In the genomic region with DNA sequence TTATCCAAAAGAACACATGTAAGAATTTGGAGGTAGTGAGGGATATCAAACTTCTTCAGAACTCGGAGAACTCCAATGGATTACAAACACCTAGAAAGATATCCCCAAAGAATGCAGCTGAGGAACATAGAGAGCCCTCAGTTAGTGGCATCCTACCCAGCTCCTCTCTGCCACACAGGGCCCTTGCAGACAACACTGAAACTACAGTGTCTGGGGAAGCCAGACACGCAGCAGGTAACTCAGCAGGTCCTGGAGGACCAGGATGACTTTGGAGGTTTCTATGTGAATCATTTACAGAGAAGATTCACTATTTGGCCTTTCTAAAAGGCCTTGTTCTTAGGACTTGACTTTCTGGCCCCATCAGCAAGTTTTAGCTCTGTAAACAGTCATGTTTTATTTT, we compare ENCODE assay signal across 20 mouse cellular contexts.
A peak's percentile ranks its signal among the peaks of the same experiment; 100 is the strongest.
DNase-seq lines count a peak whose midpoint lies in the region; ATAC-seq and TF ChIP-seq lines count a peak whose summit lies in the region.
"Had no signal": no experiment of that assay in that cellular context is flagged by ENCODE, and none has a peak within 500 bp of the region (broad histone marks: within the 10 kb centered on the region; RNA-seq: fewer than 3 reads in every experiment).

No protein-coding gene starts in this region.

- no peak overlapping the region for H3K27ac ChIP-seq in kidney, embryonic 16.5 days (ENCODE audit: low read length)
- H3K27ac ChIP-seq in MEL (ENCODE audit: control insufficient read depth, low read depth, low read length), result peak overlapping the region; percentile 52
- H3K27ac ChIP-seq: embryonic facial prominence, embryonic 10.5 days; forebrain, embryonic 13.5 days; gastrocnemius, adult 2 months; heart, embryonic 13.5 days; hindbrain, embryonic 15.5 days had no signal

- H3K4me2 ChIP-seq in kidney, embryonic 16.5 days (replicated peaks; ENCODE audit: low read depth, low read length), result no peak overlapping the region
- H3K4me2 ChIP-seq: forebrain, embryonic 13.5 days; heart, embryonic 13.5 days; hindbrain, embryonic 15.5 days had no signal

- peak; percentile 32 for DNase-seq in kidney, adult 18-20 months
- no peak for DNase-seq in MEL (ENCODE audit: low read depth, low spot score)
- DNase-seq in kidney, postnatal 14 days, result peak; percentile 24
- DNase-seq in lung, postnatal 36 days, result no peak
- no peak for DNase-seq in spleen, postnatal 14 days (ENCODE audit: low spot score in 2 of 2)
- DNase-seq: adrenal gland, adult 8-10 months; adrenal gland, postnatal 36 days; cerebellum, adult 9-10 months; cerebellum, postnatal 25 days; forebrain, postnatal 0 days; gastrocnemius, adult 2 months; gastrocnemius, postnatal 36 days; heart, postnatal 36 days had no signal

- no peak for TF ChIP-seq EP300 in MEL (IDR thresholded peaks at IDR 0.05; ENCODE audit: low read depth in 1 of 2, low read length in 2 of 2)

- no peaks in the 10 kb centered on the region for H3K79me2 ChIP-seq in MEL (ENCODE audit: control insufficient read depth, insufficient read depth, low read length, poor library complexity)

- TF ChIP-seq POLR2A in MEL (IDR thresholded peaks at IDR 0.05; ENCODE audit: control insufficient read depth in 1 of 2, insufficient read depth in 1 of 2, low read depth in 1 of 2, low read length in 2 of 2, poor library complexity in 1 of 2), result no peak

- ATAC-seq in kidney, embryonic 16.5 days (ENCODE audit: low FRiP score, low TSS enrichment), result no peak
- ATAC-seq in common myeloid progenitor, adult 5-6 weeks (replicated peaks; ENCODE audit: low read depth, poor library complexity, severe bottlenecking), result peak; percentile 35
- ATAC-seq in megakaryocyte progenitor cell, adult 5-6 weeks (replicated peaks; ENCODE audit: poor library complexity), result no peak
- ATAC-seq: forebrain, embryonic 13.5 days; forebrain, postnatal 0 days had no signal

- 0 out of 2 replicates have a peak, but pooled peaks cover 5% of the 10 kb centered on the region for H3K4me1 ChIP-seq in kidney, embryonic 16.5 days (ENCODE audit: insufficient read depth, low read length)
- H3K4me1 ChIP-seq in MEL (ENCODE audit: control insufficient read depth in 1 of 2, insufficient read depth in 2 of 2, low read length in 2 of 2), result peaks cover 3 to 6% of the 10 kb centered on the region in 2 experiments
- H3K4me1 ChIP-seq: embryonic facial prominence, embryonic 10.5 days; forebrain, embryonic 13.5 days had no signal

- H3K27me3 ChIP-seq in kidney, embryonic 16.5 days (ENCODE audit: insufficient read depth, low read length), result no peaks in the 10 kb centered on the region
- no peaks in the 10 kb centered on the region for H3K27me3 ChIP-seq in MEL (ENCODE audit: control insufficient read depth in 1 of 2, insufficient read depth in 2 of 2, low read length in 2 of 2)
- H3K27me3 ChIP-seq: forebrain, embryonic 13.5 days; heart, embryonic 13.5 days; hindbrain, embryonic 15.5 days had no signal

- H3K4me3 ChIP-seq in kidney, embryonic 16.5 days (ENCODE audit: low read length), result no peak overlapping the region
- peak overlapping the region; percentile 9 to 41; a peak in 3 of 4 replicates for H3K4me3 ChIP-seq in MEL (ENCODE audit: control insufficient read depth in 1 of 2, insufficient read depth in 1 of 2, low read depth in 2 of 2, low read length in 2 of 2)
- H3K4me3 ChIP-seq: embryonic facial prominence, embryonic 10.5 days; forebrain, embryonic 13.5 days; gastrocnemius, adult 2 months; heart, embryonic 13.5 days; hindbrain, embryonic 15.5 days had no signal

- TF ChIP-seq RAD21 in MEL (IDR thresholded peaks at IDR 0.05; ENCODE audit: low read depth, low read length), result no peak

- no peaks in the 10 kb centered on the region for H3K36me3 ChIP-seq in kidney, embryonic 16.5 days (ENCODE audit: insufficient read depth, low read length)
- peaks cover 0 to 18% of the 10 kb centered on the region in 2 experiments; a peak in 2 of 4 replicates for H3K36me3 ChIP-seq in MEL (ENCODE audit: control insufficient read depth in 1 of 2, insufficient read depth in 2 of 2, low read length in 2 of 2)
- H3K36me3 ChIP-seq: embryonic facial prominence, embryonic 10.5 days; heart, embryonic 13.5 days; hindbrain, embryonic 15.5 days had no signal

- WGBS in kidney, embryonic 16.5 days, result 46% methylated on average over 2 of the region's 2 CpGs

- no peak overlapping the region for H3K9ac ChIP-seq in kidney, embryonic 16.5 days (replicated peaks; ENCODE audit: low read length)
- H3K9ac ChIP-seq in MEL (ENCODE audit: control insufficient read depth, low read depth, low read length, poor library complexity, severe bottlenecking), result peak overlapping the region; percentile 38
- H3K9ac ChIP-seq: forebrain, embryonic 13.5 days; forebrain, postnatal 0 days; heart, embryonic 13.5 days; hindbrain, embryonic 15.5 days had no signal

- H3K9me3 ChIP-seq in kidney, embryonic 16.5 days (ENCODE audit: low read length), result no peaks in the 10 kb centered on the region; the same call in 1 of the 2 replicates
- no peaks in the 10 kb centered on the region for H3K9me3 ChIP-seq in MEL (replicated peaks; ENCODE audit: insufficient read depth, low read length)
- H3K9me3 ChIP-seq: embryonic facial prominence, embryonic 10.5 days; forebrain, embryonic 13.5 days; heart, embryonic 13.5 days; hindbrain, embryonic 15.5 days had no signal

- no peak for TF ChIP-seq CTCF in MEL (IDR thresholded peaks at IDR 0.05 in 2 of 3, conservative IDR thresholded peaks at IDR 0.05 in 1 of 3; ENCODE audit: control insufficient read depth in 1 of 3, insufficient read depth in 1 of 3, low read depth in 2 of 3, low read length in 3 of 3, poor library complexity in 1 of 3, severe bottlenecking in 1 of 3)

TF ChIP-seq in MEL, 35 proteins besides CTCF, POLR2A, EP300 and RAD21:
- TF ChIP-seq HCFC1 (IDR thresholded peaks at IDR 0.05; ENCODE audit: low read depth, low read length) (no peak), TCF12 (IDR thresholded peaks at IDR 0.05; ENCODE audit: low read depth, low read length) (no peak), NELFE (IDR thresholded peaks at IDR 0.05; ENCODE audit: low read depth, low read length) (no peak), NRF1 (IDR thresholded peaks at IDR 0.05; ENCODE audit: insufficient read depth, low read depth, low read length, poor library complexity, severe bottlenecking) (no peak), ZNF384 (IDR thresholded peaks at IDR 0.05; ENCODE audit: low read depth, low read length) (no peak), JUND (IDR thresholded peaks at IDR 0.05; ENCODE audit: low read depth, low read length) (no peak)

Comparison
In these comparisons a context has a peak if more than half of its experiments do, and no peak if none do; other contexts are left out.
1. DNase-seq: peak in kidney, adult 18-20 months (single experiment) and kidney, postnatal 14 days (single experiment); none in MEL (single experiment), lung, postnatal 36 days (single experiment) and spleen, postnatal 14 days (0 of 2).